Mouse (Mus musculus) midbrain, embryonic 12.5 days (tissue): ENCODE measurements around the gene Mapk8ip1. TPM values are rescaled to one million over a fixed set of nuclear protein-coding genes. Genes with fewer than 3 reads are reported as not detected.
A peak's percentile ranks its signal among the peaks of the same experiment; 100 is the strongest.

Experiments used
- ATAC-seq: fragments of 200-750 bp; cut with Nextera tagmentation; 2 replicates; pipeline ENCODE4 v1.8.0; 2017; ENCODE audit warnings: low read depth, moderate TSS enrichment, moderate library complexity; ENCODE audit not compliant: low FRiP score
- H3K27ac ChIP-seq: fragments of 300-500 bp; sonication (generic); replicated peaks from 2 replicates; pipeline ENCODE4 v1.5.1; 2016; ENCODE audit warnings: mild to moderate bottlenecking
- H3K27me3 ChIP-seq: fragments of 300-500 bp; sonication (generic); 2 replicates; pipeline ENCODE4 v1.6.1; 2016; ENCODE audit warnings: mild to moderate bottlenecking
- H3K36me3 ChIP-seq: fragments of 300-500 bp; sonication (generic); 2 replicates; pipeline ENCODE4 v1.6.1; 2016
- H3K4me1 ChIP-seq: fragments of 300-500 bp; sonication (generic); 2 replicates; pipeline ENCODE4 v1.6.1; 2016
- H3K4me2 ChIP-seq: fragments of 300-500 bp; sonication (generic); replicated peaks from 2 replicates; pipeline ENCODE4 v1.6.1; 2016; ENCODE audit warnings: mild to moderate bottlenecking, moderate library complexity
- H3K4me3 ChIP-seq: fragments of 300-500 bp; sonication (generic); 2 replicates; pipeline ENCODE4 v1.5.1; 2016; ENCODE audit warnings: mild to moderate bottlenecking
- H3K9ac ChIP-seq: fragments of 300-500 bp; sonication (generic); replicated peaks from 2 replicates; pipeline ENCODE4 v1.6.1; 2016; ENCODE audit warnings: mild to moderate bottlenecking, moderate library complexity
- H3K9me3 ChIP-seq: fragments of 300-500 bp; sonication (generic); 2 replicates; pipeline ENCODE4 v1.6.1; 2016; ENCODE audit warnings: mild to moderate bottlenecking
- WGBS: fragments of 180-500 bp; shearing (Covaris S2); methylation state at CpG from one replicate; pipeline ENCODE4 v1.1.7; 2016; 5-methylcytosine and 5-hydroxymethylcytosine counted together
- polyA plus RNA-seq: library from polyadenylated mRNA; unstranded; fragments of >200 nt; fragmentation: Nextera tagmentation; extraction: Ambion mirVana; gene quantifications from 2 replicates; pipeline ENCODE4 v1.2.1, GENCODE M21; 2016

Mapk8ip1 gene
- polyA plus RNA-seq, 1 experiment from 2014 or later: 105 TPM

- Histone ChIP-seq H3K9ac (peak overlapping the region; percentile 88), H3K4me3 (peak overlapping the region; percentile 80), H3K4me2 (peak overlapping the region; percentile 92), H3K27me3 (peaks cover 3% of the 10 kb centered on the region; the same call in 1 of the 2 replicates), H3K36me3 (peaks cover 43% of the 10 kb centered on the region), H3K27ac (peak overlapping the region; percentile 79; the same call in 1 of the 2 replicates), H3K4me1 (peaks cover 51% of the 10 kb centered on the region), H3K9me3 (no peaks in the 10 kb centered on the region)
- ATAC-seq: no peak
- WGBS: 49% methylated on average over 3 of the region's 3 CpGs
Measured at GRCm38 (mm10) chr2:92388081-92388517, 13.0 kb downstream of the Mapk8ip1 start.

- H3K4me3 ChIP-seq: peak overlapping the region; percentile 80; the same call in 1 of the 2 replicates
- H3K9ac ChIP-seq: peak overlapping the region; percentile 88
- ATAC-seq: no peak
- peaks cover 46% of the 10 kb centered on the region for H3K4me1 ChIP-seq
- H3K4me2 ChIP-seq: peak overlapping the region; percentile 92
- WGBS: 88% methylated on average over 4 of the region's 4 CpGs
- no peaks in the 10 kb centered on the region for H3K27me3 ChIP-seq
- peaks cover 47% of the 10 kb centered on the region for H3K36me3 ChIP-seq
- H3K9me3 ChIP-seq: no peaks in the 10 kb centered on the region
- no peak overlapping the region for H3K27ac ChIP-seq
Measured at GRCm38 (mm10) chr2:92387646-92388045, 13.4 kb downstream of the Mapk8ip1 start.

GRCm38 (mm10) chr2:92386821-92387570 lies 14.1 kb downstream of the Mapk8ip1 start:
- Histone ChIP-seq H3K36me3 (peaks cover 54% of the 10 kb centered on the region), H3K27ac (no peak overlapping the region), H3K4me1 (peaks cover 40% of the 10 kb centered on the region), H3K9me3 (no peaks in the 10 kb centered on the region), H3K4me3 (no peak overlapping the region), H3K4me2 (no peak overlapping the region), H3K27me3 (no peaks in the 10 kb centered on the region), H3K9ac (no peak overlapping the region; the same call in 1 of the 2 replicates)
- WGBS: 89% methylated on average over 30 of the region's 30 CpGs
- ATAC-seq: no peak

GRCm38 (mm10) chr2:92385113-92386051 lies 15.7 kb downstream of the Mapk8ip1 start:
- H3K9me3 ChIP-seq: no peaks in the 10 kb centered on the region
- WGBS: 85% methylated on average over 22 of the region's 22 CpGs
- no peak overlapping the region for H3K4me3 ChIP-seq
- no peak overlapping the region for H3K4me2 ChIP-seq
- peaks cover 23% of the 10 kb centered on the region for H3K4me1 ChIP-seq
- no peak for ATAC-seq
- H3K36me3 ChIP-seq: peaks cover 70% of the 10 kb centered on the region
- H3K27me3 ChIP-seq: no peaks in the 10 kb centered on the region
- H3K9ac ChIP-seq: no peak overlapping the region
- H3K27ac ChIP-seq: no peak overlapping the region

GRCm38 (mm10) chr2:92384101-92384500 lies 17.0 kb downstream of the Mapk8ip1 start:
- H3K4me2 ChIP-seq: no peak overlapping the region
- no peaks in the 10 kb centered on the region for H3K27me3 ChIP-seq
- 68% methylated on average over 4 of the region's 4 CpGs for WGBS
- peaks cover 83% of the 10 kb centered on the region for H3K36me3 ChIP-seq
- ATAC-seq: no peak
- peaks cover 14% of the 10 kb centered on the region for H3K4me1 ChIP-seq
- no peak overlapping the region for H3K4me3 ChIP-seq
- no peak overlapping the region for H3K27ac ChIP-seq
- H3K9ac ChIP-seq: no peak overlapping the region
- H3K9me3 ChIP-seq: no peaks in the 10 kb centered on the region

- ATAC-seq: no peak
- WGBS: 86% methylated on average over 4 of the region's 4 CpGs
- Histone ChIP-seq H3K4me2 (no peak overlapping the region), H3K4me1 (peaks cover 5% of the 10 kb centered on the region), H3K9ac (no peak overlapping the region), H3K9me3 (no peaks in the 10 kb centered on the region), H3K36me3 (peaks cover 96% of the 10 kb centered on the region), H3K4me3 (no peak overlapping the region), H3K27ac (no peak overlapping the region), H3K27me3 (no peaks in the 10 kb centered on the region)
Measured at GRCm38 (mm10) chr2:92382759-92383158, 18.3 kb downstream of the Mapk8ip1 start.

GRCm38 (mm10) chr2:92381901-92382588 lies 19.0 kb downstream of the Mapk8ip1 start, which contains the start of gene 1700029I15Rik:
Gene 1700029I15Rik (plus strand): TSS chr2:92382538.
- ATAC-seq: no peak
- Histone ChIP-seq H3K4me1 (no peaks in the 10 kb centered on the region; the same call in 1 of the 2 replicates), H3K27me3 (no peaks in the 10 kb centered on the region), H3K4me3 (no peak within 1 kb of the TSS), H3K4me2 (no peak within 1 kb of the TSS), H3K36me3 (peaks cover 97% of the 10 kb centered on the region), H3K27ac (no peak within 1 kb of the TSS), H3K9ac (no peak within 1 kb of the TSS), H3K9me3 (no peaks in the 10 kb centered on the region)
- 87% methylated on average over 5 of the region's 5 CpGs for WGBS

- H3K27me3 ChIP-seq: no peaks in the 10 kb centered on the region
- H3K4me3 ChIP-seq: no peak overlapping the region
- H3K36me3 ChIP-seq: peaks cover 88% of the 10 kb centered on the region
- H3K27ac ChIP-seq: 0 out of 2 replicates have a peak overlapping the region, but pooled peaks have one; percentile 10
- H3K9ac ChIP-seq: no peak overlapping the region
- H3K4me2 ChIP-seq: no peak overlapping the region
- no peaks in the 10 kb centered on the region for H3K9me3 ChIP-seq
- peaks cover 4% of the 10 kb centered on the region for H3K4me1 ChIP-seq
- WGBS: 84% methylated on average over 5 of the region's 5 CpGs
- ATAC-seq: no peak
Measured at GRCm38 (mm10) chr2:92381161-92381560, 19.9 kb downstream of the Mapk8ip1 start.

GRCm38 (mm10) chr2:92380495-92381050 lies 20.5 kb downstream of the Mapk8ip1 start:
- no peaks in the 10 kb centered on the region for H3K9me3 ChIP-seq
- peaks cover 10% of the 10 kb centered on the region for H3K4me1 ChIP-seq
- WGBS: 77% methylated on average over 6 of the region's 6 CpGs
- H3K9ac ChIP-seq: no peak overlapping the region
- no peak overlapping the region for H3K27ac ChIP-seq
- no peak overlapping the region for H3K4me2 ChIP-seq
- H3K4me3 ChIP-seq: no peak overlapping the region
- no peak for ATAC-seq
- peaks cover 82% of the 10 kb centered on the region for H3K36me3 ChIP-seq
- no peaks in the 10 kb centered on the region for H3K27me3 ChIP-seq

GRCm38 (mm10) chr2:92379783-92380494 lies 21.1 kb downstream of the Mapk8ip1 start:
- Histone ChIP-seq H3K9me3 (no peaks in the 10 kb centered on the region), H3K4me1 (peaks cover 11% of the 10 kb centered on the region), H3K27me3 (no peaks in the 10 kb centered on the region), H3K27ac (no peak overlapping the region), H3K4me3 (no peak overlapping the region), H3K4me2 (no peak overlapping the region), H3K36me3 (peaks cover 76% of the 10 kb centered on the region), H3K9ac (no peak overlapping the region)
- ATAC-seq: no peak
- WGBS: 85% methylated on average over 17 of the region's 17 CpGs

GRCm38 (mm10) chr2:92377320-92377719 lies 23.7 kb downstream of the Mapk8ip1 start:
- 88% methylated on average over 7 of the region's 7 CpGs for WGBS

More at GRCm38 (mm10) chr2:92377320-92377719, 23.7 kb downstream of the Mapk8ip1 start:
- H3K27me3 ChIP-seq: no peaks in the 10 kb centered on the region
- no peak overlapping the region for H3K27ac ChIP-seq
- peaks cover 33% of the 10 kb centered on the region for H3K4me1 ChIP-seq
- ATAC-seq: no peak
- peaks cover 50% of the 10 kb centered on the region for H3K36me3 ChIP-seq
- no peak overlapping the region for H3K9ac ChIP-seq
- no peak overlapping the region for H3K4me2 ChIP-seq
- no peaks in the 10 kb centered on the region for H3K9me3 ChIP-seq
- no peak overlapping the region for H3K4me3 ChIP-seq
